7 mouse cellular contexts compared by ENCODE assay signal in genomic region chr16:90072651-90073050, GRCm38 (mm10).
A peak's percentile ranks its signal among the peaks of the same experiment; 100 is the strongest.
DNase-seq lines count a peak whose midpoint lies in the region; ATAC-seq and TF ChIP-seq lines count a peak whose summit lies in the region.

No protein-coding gene starts in this region.

- peak overlapping the region; percentile 33; the same call in 1 of the 2 replicates for H3K9ac ChIP-seq in MEL (ENCODE audit: control insufficient read depth, low read depth, low read length, poor library complexity, severe bottlenecking)
- no peak overlapping the region for H3K9ac ChIP-seq in heart, embryonic 16.5 days (ENCODE audit: low read length)

- ATAC-seq in heart, embryonic 16.5 days (replicated peaks; ENCODE audit: extremely low read depth, insufficient read depth, low FRiP score): peak; percentile 56
- no peak for ATAC-seq in cerebellum, adult (ENCODE audit: insufficient number of reproducible peaks, low FRiP score, low TSS enrichment)

- DNase-seq in MEL (ENCODE audit: low read depth, low spot score): peak; percentile 72
- peak; percentile 42 for DNase-seq in c-Kit-positive CD71-positive TER-119-negative erythroid progenitor cells, embryonic 14.5 days (ENCODE audit: low read depth)
- peak; percentile 58 for DNase-seq in kidney, postnatal 10 days
- DNase-seq in mesoderm, embryonic 11.5 days (ENCODE audit: low read depth, low spot score): peak; percentile 68
- no peak for DNase-seq in cerebellum, adult 11-12 months

- no peaks in the 10 kb centered on the region for H3K9me3 ChIP-seq in MEL (replicated peaks; ENCODE audit: insufficient read depth, low read length)
- no peaks in the 10 kb centered on the region for H3K9me3 ChIP-seq in heart, embryonic 16.5 days (replicated peaks; ENCODE audit: control insufficient read depth, low read length)

- 22% methylated on average over 15 of the region's 15 CpGs for WGBS in heart, embryonic 16.5 days

- peaks cover 0 to 18% of the 10 kb centered on the region in 2 experiments; a peak in 3 of 4 replicates for H3K4me1 ChIP-seq in MEL (ENCODE audit: control insufficient read depth in 1 of 2, insufficient read depth in 2 of 2, low read length in 2 of 2)
- H3K4me1 ChIP-seq in heart, embryonic 16.5 days (ENCODE audit: control insufficient read depth, insufficient read depth, low read length): peaks cover 18% of the 10 kb centered on the region

- no peak for TF ChIP-seq RAD21 in MEL (IDR thresholded peaks at IDR 0.05; ENCODE audit: low read depth, low read length)

- no peak for TF ChIP-seq CTCF in MEL (IDR thresholded peaks at IDR 0.05 in 2 of 3, conservative IDR thresholded peaks at IDR 0.05 in 1 of 3; ENCODE audit: control insufficient read depth in 1 of 3, insufficient read depth in 1 of 3, low read depth in 2 of 3, low read length in 3 of 3, poor library complexity in 1 of 3, severe bottlenecking in 1 of 3)

- H3K36me3 ChIP-seq in MEL (ENCODE audit: control insufficient read depth in 1 of 2, insufficient read depth in 2 of 2, low read length in 2 of 2): peaks cover 0 to 2% of the 10 kb centered on the region in 2 experiments; a peak in 1 of 4 replicates
- no peaks in the 10 kb centered on the region for H3K36me3 ChIP-seq in heart, embryonic 16.5 days (ENCODE audit: control insufficient read depth, insufficient read depth)

- no peaks in the 10 kb centered on the region for H3K79me2 ChIP-seq in MEL (ENCODE audit: control insufficient read depth, insufficient read depth, low read length, poor library complexity)

- H3K4me2 ChIP-seq in heart, embryonic 16.5 days (ENCODE audit: low read depth, low read length): peak overlapping the region; percentile 33

- H3K27ac ChIP-seq in MEL (ENCODE audit: control insufficient read depth, low read depth, low read length): no peak overlapping the region
- H3K27ac ChIP-seq in heart, embryonic 16.5 days (ENCODE audit: low read length): no peak overlapping the region

- TF ChIP-seq POLR2A in MEL (IDR thresholded peaks at IDR 0.05; ENCODE audit: control insufficient read depth in 1 of 2, insufficient read depth in 1 of 2, low read depth in 1 of 2, low read length in 2 of 2, poor library complexity in 1 of 2): no peak

- peak; percentile 37 to 48; a peak in 1 of 4 replicates for TF ChIP-seq EP300 in MEL (IDR thresholded peaks at IDR 0.05; ENCODE audit: low read depth in 1 of 2, low read length in 2 of 2)

- no peak overlapping the region for H3K4me3 ChIP-seq in MEL (ENCODE audit: control insufficient read depth in 1 of 2, insufficient read depth in 1 of 2, low read depth in 2 of 2, low read length in 2 of 2)
- H3K4me3 ChIP-seq in heart, embryonic 16.5 days (ENCODE audit: low read length): no peak overlapping the region; the same call in 1 of the 2 replicates

- no peaks in the 10 kb centered on the region for H3K27me3 ChIP-seq in MEL (ENCODE audit: control insufficient read depth in 1 of 2, insufficient read depth in 2 of 2, low read length in 2 of 2)
- H3K27me3 ChIP-seq in heart, embryonic 16.5 days (ENCODE audit: control insufficient read depth, insufficient read depth, low read length): no peaks in the 10 kb centered on the region

TF ChIP-seq in MEL, 35 proteins besides CTCF, POLR2A, EP300 and RAD21:
- TF ChIP-seq SIN3A (IDR thresholded peaks at IDR 0.05; ENCODE audit: low read length) (peak; percentile 92), USF1 (IDR thresholded peaks at IDR 0.05; ENCODE audit: low read depth, low read length) (no peak), MAFK (IDR thresholded peaks at IDR 0.05; ENCODE audit: borderline replicate concordance, low read depth, low read length) (peak; percentile 96), RCOR1 (IDR thresholded peaks at IDR 0.05; ENCODE audit: low read depth, low read length) (no peak), ZMIZ1 (IDR thresholded peaks at IDR 0.05; ENCODE audit: low read depth, low read length) (no peak), TCF12 (IDR thresholded peaks at IDR 0.05; ENCODE audit: low read depth, low read length) (peak; percentile 15; the same call in 1 of the 2 replicates), NELFE (IDR thresholded peaks at IDR 0.05; ENCODE audit: low read depth, low read length) (no peak), MAX (IDR thresholded peaks at IDR 0.05; ENCODE audit: low read length) (no peak), MYC (IDR thresholded peaks at IDR 0.05; ENCODE audit: low read depth, low read length) (no peak), MEF2A (IDR thresholded peaks at IDR 0.05; ENCODE audit: extremely low read depth, insufficient replicate concordance, low read depth, low read length, poor library complexity, severe bottlenecking) (no peak), POLR2AphosphoS5 (IDR thresholded peaks at IDR 0.05; ENCODE audit: borderline replicate concordance, low read depth, low read length) (no peak), MXI1 (IDR thresholded peaks at IDR 0.05; ENCODE audit: low read depth, low read length) (peak; percentile 73; the same call in 1 of the 2 replicates), TBP (IDR thresholded peaks at IDR 0.05; ENCODE audit: low read depth, low read length) (no peak), ETS1 (IDR thresholded peaks at IDR 0.05; ENCODE audit: low read depth, low read length) (peak; percentile 98), ZC3H11A (IDR thresholded peaks at IDR 0.05; ENCODE audit: low read depth, low read length) (no peak), GABPA (IDR thresholded peaks at IDR 0.05; ENCODE audit: low read depth, low read length) (peak; percentile 82; the same call in 1 of the 2 replicates), BHLHE40 (IDR thresholded peaks at IDR 0.05; ENCODE audit: borderline replicate concordance, low read depth, low read length) (peak; percentile 78; the same call in 1 of the 2 replicates), E2F4 (IDR thresholded peaks at IDR 0.05; ENCODE audit: borderline replicate concordance, low read depth, low read length) (no peak)
